Mouse (Mus musculus): ENCODE measurements around the gene Pxk.

GRCm38 (mm10) chr14:8123141-8123540 lies 25.1 kb downstream of the Pxk start:
- no peak for TF ChIP-seq CTCF (conservative IDR thresholded peaks at IDR 0.05; ENCODE audit: low read length)
- no peak for TF ChIP-seq NANOG (IDR thresholded peaks at IDR 0.05; ENCODE audit: borderline replicate concordance, low read length)
- TF ChIP-seq POU5F1 (IDR thresholded peaks at IDR 0.05; ENCODE audit: borderline replicate concordance, low read length) = no peak

Measured in E14TG2a.4 (cell line).